Mouse (Mus musculus): ENCODE data around the gene Mpp3. TPM values are rescaled to one million over a fixed set of nuclear protein-coding genes. Genes with fewer than 3 reads are reported as not detected.

Gene Mpp3
- polyA plus RNA-seq, 1 experiment from 2014 or later: 3.7 TPM

DNA sequence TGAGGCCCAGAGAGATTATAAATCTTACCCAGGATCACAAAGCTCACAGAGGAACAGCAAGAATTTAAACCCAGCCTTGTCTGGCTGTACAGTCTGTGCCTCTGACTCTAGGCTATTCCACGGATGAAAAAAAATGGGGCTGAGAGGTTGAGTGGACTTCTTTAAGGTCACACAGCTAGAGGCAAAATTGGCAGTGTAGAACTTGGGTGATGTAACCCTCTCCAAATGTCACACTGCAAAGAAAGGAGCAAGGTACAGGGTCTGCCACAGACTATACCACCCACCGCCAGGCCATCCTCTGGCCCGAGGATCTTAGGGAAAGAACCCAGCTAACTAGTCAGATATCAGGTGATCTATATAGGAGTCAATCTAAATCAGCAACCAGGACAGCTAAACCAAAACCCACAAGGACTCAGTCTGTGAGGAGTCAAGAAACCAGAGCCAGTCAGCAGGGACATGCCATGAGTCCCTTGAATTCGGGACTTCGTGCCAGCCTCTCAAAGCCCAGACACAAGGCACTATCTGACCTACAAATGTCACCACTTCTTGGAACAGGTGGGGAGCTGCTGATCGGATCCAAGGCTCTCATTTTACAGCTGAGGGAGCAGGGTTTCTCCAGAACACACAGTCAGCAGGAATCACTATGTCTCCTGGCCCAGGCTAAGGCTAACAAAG is 4.0 kb downstream of the Mpp3 start:
- Histone ChIP-seq H3K27ac (ENCODE audit: low read length) (no peak overlapping the region), H3K9ac (ENCODE audit: low read length) (no peak overlapping the region), H3K4me2 (ENCODE audit: low read depth, low read length) (no peak overlapping the region), H3K4me3 (ENCODE audit: low read length) (no peak overlapping the region), H3K36me3 (ENCODE audit: control insufficient read depth, insufficient read depth, low read length) (no peaks in the 10 kb centered on the region), H3K9me3 (ENCODE audit: control insufficient read depth, low read length) (no peaks in the 10 kb centered on the region), H3K4me1 (replicated peaks; ENCODE audit: control insufficient read depth, insufficient read depth, low read length) (peaks cover 9% of the 10 kb centered on the region), H3K27me3 (ENCODE audit: control insufficient read depth, insufficient read depth, low read depth, low read length) (no peaks in the 10 kb centered on the region)
- ATAC-seq (ENCODE audit: low read depth): no peak
- WGBS: 84% methylated on average over 6 of the region's 6 CpGs

DNA sequence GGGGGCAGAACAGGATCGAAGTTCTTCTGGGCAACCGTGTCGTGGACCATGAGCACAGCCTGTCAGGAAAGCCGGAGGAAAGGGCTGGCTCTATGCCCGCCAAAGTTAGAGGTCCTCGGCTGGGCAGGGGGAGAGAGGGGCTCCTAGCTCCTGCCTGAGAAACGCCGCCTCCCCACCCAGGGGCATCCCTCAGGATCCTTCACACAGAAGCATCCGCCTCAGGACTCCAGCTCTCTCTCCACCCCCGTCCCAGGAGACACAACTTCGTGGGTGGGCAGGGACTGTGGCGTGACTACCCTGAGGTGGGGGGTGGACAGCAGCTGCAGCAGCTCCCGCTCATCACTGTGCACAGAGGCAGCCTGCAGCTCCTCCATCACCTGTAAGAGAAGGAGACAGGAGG is 4.9 kb downstream of the Mpp3 start:
- Histone ChIP-seq H3K9me3 (ENCODE audit: control insufficient read depth, low read length) (no peaks in the 10 kb centered on the region), H3K27ac (ENCODE audit: low read length) (no peak overlapping the region), H3K27me3 (ENCODE audit: control insufficient read depth, insufficient read depth, low read depth, low read length) (no peaks in the 10 kb centered on the region), H3K9ac (ENCODE audit: low read length) (no peak overlapping the region), H3K4me2 (ENCODE audit: low read depth, low read length) (no peak overlapping the region), H3K4me1 (replicated peaks; ENCODE audit: control insufficient read depth, insufficient read depth, low read length) (peaks cover 9% of the 10 kb centered on the region), H3K36me3 (ENCODE audit: control insufficient read depth, insufficient read depth, low read length) (no peaks in the 10 kb centered on the region), H3K4me3 (ENCODE audit: low read length) (no peak overlapping the region)
- WGBS: 67% methylated on average over 13 of the region's 13 CpGs
- ATAC-seq (ENCODE audit: low read depth): no peak

DNA sequence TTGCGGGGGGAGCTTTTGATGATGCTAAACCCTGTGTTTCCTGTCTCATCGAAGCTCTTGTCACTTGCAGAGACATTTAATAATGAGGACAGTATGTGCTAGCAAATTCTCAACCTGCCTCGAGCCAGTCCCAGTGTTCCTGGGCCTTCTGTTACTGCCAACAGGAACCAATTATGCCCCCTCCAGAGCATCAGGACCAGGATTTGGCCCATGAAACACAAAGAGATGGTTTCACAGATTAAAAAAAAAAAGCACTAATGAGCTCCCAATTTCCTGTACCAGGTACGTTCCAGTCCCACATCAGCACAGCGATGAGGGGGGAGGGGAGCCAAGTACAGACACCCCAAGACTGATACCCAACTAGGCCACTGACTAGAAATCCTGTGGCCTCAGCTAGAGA is 7.1 kb downstream of the Mpp3 start:
- no peak for ATAC-seq (ENCODE audit: low read depth)
- H3K27me3 ChIP-seq (ENCODE audit: control insufficient read depth, insufficient read depth, low read depth, low read length): no peaks in the 10 kb centered on the region
- no peaks in the 10 kb centered on the region for H3K9me3 ChIP-seq (ENCODE audit: control insufficient read depth, low read length)

DNA sequence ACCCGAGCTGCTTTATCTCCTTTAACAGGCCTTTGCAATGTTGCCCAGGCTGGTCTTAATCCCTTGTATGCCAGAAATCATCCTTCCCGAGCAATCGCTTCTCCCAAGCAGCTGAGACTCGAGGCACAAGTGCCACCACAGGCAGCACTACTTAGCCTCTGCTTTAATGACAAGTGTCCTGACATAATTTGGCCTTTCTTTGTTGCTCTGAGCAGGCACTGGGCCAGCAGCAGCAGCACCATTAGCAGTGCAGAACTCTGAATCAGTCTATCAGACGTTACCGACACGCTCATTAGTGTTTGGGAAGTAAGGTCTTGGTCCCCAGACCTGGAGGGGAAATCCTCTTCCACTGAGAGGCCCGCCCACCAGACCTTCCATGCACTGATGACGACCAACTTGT is 8.5 kb downstream of the Mpp3 start:
- Histone ChIP-seq H3K27ac (ENCODE audit: low read length) (no peak overlapping the region), H3K4me2 (ENCODE audit: low read depth, low read length) (no peak overlapping the region), H3K9me3 (ENCODE audit: control insufficient read depth, low read length) (no peaks in the 10 kb centered on the region), H3K9ac (ENCODE audit: low read length) (no peak overlapping the region), H3K4me3 (ENCODE audit: low read length) (no peak overlapping the region), H3K36me3 (ENCODE audit: control insufficient read depth, insufficient read depth, low read length) (no peaks in the 10 kb centered on the region), H3K27me3 (ENCODE audit: control insufficient read depth, insufficient read depth, low read depth, low read length) (no peaks in the 10 kb centered on the region), H3K4me1 (replicated peaks; ENCODE audit: control insufficient read depth, insufficient read depth, low read length) (no peaks in the 10 kb centered on the region)
- no peak for ATAC-seq (ENCODE audit: low read depth)
- 71% methylated on average over 9 of the region's 9 CpGs for WGBS

More for the DNA sequence above, 7.1 kb downstream of the Mpp3 start:
- H3K4me3 ChIP-seq (ENCODE audit: low read length): no peak overlapping the region
- H3K27ac ChIP-seq (ENCODE audit: low read length): no peak overlapping the region
- H3K4me2 ChIP-seq (ENCODE audit: low read depth, low read length): no peak overlapping the region
- no peak overlapping the region for H3K9ac ChIP-seq (ENCODE audit: low read length)
- H3K36me3 ChIP-seq (ENCODE audit: control insufficient read depth, insufficient read depth, low read length): no peaks in the 10 kb centered on the region
- WGBS: 83% methylated on average over 5 of the region's 5 CpGs
- peaks cover 1% of the 10 kb centered on the region; the same call in 1 of the 2 replicates for H3K4me1 ChIP-seq (replicated peaks; ENCODE audit: control insufficient read depth, insufficient read depth, low read length)

DNA sequence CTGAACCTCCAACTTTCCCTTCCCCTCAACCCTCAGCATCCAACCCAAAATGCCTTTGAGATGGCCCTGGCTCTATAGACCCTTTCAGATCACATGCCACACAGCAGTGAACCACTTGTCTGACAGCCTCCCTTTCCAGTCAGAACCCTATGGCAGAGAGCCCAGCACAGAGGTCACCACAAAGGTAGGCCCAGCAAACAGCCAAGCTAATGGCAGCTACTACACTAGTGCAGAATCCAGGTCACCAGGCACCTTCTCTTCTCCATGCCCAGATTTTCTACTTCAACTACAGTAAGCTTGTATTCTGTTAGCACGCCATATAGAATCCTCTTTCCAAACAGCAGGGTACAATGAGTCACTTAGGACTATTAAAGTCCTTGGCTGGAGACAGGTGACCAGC is 12.1 kb downstream of the Mpp3 start:
- H3K4me1 ChIP-seq (replicated peaks; ENCODE audit: control insufficient read depth, insufficient read depth, low read length): no peaks in the 10 kb centered on the region
- no peak overlapping the region for H3K27ac ChIP-seq (ENCODE audit: low read length)
- H3K4me3 ChIP-seq (ENCODE audit: low read length): no peak overlapping the region

DNA sequence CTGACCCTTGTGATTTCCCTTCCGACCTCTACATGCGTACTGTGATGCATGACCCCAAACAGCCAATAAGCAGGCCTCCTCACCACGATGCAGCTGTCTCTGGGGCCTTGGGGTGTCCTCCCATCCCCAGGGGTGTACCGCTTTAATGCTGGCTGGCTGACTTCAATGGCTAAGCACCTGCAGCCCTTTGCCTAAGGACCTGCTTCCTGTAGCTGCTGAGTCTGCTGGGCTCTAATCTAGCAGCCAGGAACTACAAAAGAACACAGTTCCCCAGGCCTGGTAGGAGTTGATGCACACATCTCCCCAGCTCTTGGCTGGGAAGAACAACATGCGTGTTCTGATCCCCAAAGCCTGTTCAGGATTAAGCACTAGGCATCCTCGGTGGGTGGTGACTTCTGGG is 12.8 kb downstream of the Mpp3 start:
- ATAC-seq (ENCODE audit: low read depth): no peak
- H3K27me3 ChIP-seq (ENCODE audit: control insufficient read depth, insufficient read depth, low read depth, low read length): no peaks in the 10 kb centered on the region
- H3K4me3 ChIP-seq (ENCODE audit: low read length): no peak overlapping the region
- no peaks in the 10 kb centered on the region for H3K36me3 ChIP-seq (ENCODE audit: control insufficient read depth, insufficient read depth, low read length)
- 65% methylated on average over 6 of the region's 6 CpGs for WGBS
- H3K27ac ChIP-seq (ENCODE audit: low read length): no peak overlapping the region
- no peak overlapping the region for H3K4me2 ChIP-seq (ENCODE audit: low read depth, low read length)
- no peaks in the 10 kb centered on the region for H3K9me3 ChIP-seq (ENCODE audit: control insufficient read depth, low read length)
- H3K9ac ChIP-seq (ENCODE audit: low read length): no peak overlapping the region
- H3K4me1 ChIP-seq (replicated peaks; ENCODE audit: control insufficient read depth, insufficient read depth, low read length): no peaks in the 10 kb centered on the region

More for the DNA sequence above, 12.1 kb downstream of the Mpp3 start:
- no peak for ATAC-seq (ENCODE audit: low read depth)
- no peak overlapping the region for H3K9ac ChIP-seq (ENCODE audit: low read length)
- no peak overlapping the region for H3K4me2 ChIP-seq (ENCODE audit: low read depth, low read length)
- no peaks in the 10 kb centered on the region for H3K36me3 ChIP-seq (ENCODE audit: control insufficient read depth, insufficient read depth, low read length)
- no peaks in the 10 kb centered on the region for H3K27me3 ChIP-seq (ENCODE audit: control insufficient read depth, insufficient read depth, low read depth, low read length)
- no peaks in the 10 kb centered on the region for H3K9me3 ChIP-seq (ENCODE audit: control insufficient read depth, low read length)
- 83% methylated on average over 1 of the region's 1 CpGs for WGBS

DNA sequence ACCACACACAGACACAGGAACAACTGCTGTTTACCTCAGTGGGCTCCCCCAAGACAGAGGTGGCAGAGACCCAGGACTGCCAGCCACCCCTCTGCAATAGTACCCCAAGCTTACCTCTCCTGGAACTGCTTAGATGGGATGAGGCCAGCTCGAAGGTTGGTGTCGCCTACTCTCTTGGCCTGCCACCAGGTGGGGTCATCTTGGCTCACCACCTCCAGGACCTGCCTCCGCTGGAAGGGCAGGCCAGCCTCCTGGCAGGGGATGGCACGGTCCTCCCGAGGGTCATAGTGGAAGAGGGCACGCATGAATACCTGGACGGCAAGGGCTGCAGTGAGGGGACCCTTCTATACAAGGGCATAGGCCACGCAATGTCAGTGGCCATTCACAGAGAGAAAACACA is 15.1 kb downstream of the Mpp3 start:
- no peaks in the 10 kb centered on the region for H3K4me1 ChIP-seq (replicated peaks; ENCODE audit: control insufficient read depth, insufficient read depth, low read length)

DNA sequence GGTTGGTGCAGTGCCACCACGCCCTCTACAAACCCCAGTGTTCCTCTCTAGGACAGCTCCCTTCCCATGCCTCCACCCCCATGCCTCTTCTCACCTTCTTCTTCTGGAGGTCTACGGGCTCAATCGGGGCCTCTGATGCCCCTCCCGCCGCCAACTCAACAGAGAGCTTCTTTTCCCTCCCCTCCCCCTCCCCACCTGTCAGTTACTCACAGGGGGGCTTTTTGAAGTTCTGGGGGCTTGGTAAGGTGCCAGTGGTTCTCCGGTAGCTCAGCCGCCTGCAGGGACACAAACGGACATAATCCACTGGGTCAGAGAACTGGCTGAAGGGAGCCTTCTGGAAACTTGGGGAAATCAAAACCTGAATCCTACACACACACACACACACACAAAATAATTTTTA is 16.8 kb downstream of the Mpp3 start:
- Histone ChIP-seq H3K9me3 (ENCODE audit: control insufficient read depth, low read length) (no peaks in the 10 kb centered on the region), H3K27ac (ENCODE audit: low read length) (no peak overlapping the region), H3K9ac (ENCODE audit: low read length) (no peak overlapping the region), H3K27me3 (ENCODE audit: control insufficient read depth, insufficient read depth, low read depth, low read length) (no peaks in the 10 kb centered on the region), H3K36me3 (ENCODE audit: control insufficient read depth, insufficient read depth, low read length) (no peaks in the 10 kb centered on the region), H3K4me1 (replicated peaks; ENCODE audit: control insufficient read depth, insufficient read depth, low read length) (no peaks in the 10 kb centered on the region), H3K4me3 (ENCODE audit: low read length) (no peak overlapping the region), H3K4me2 (ENCODE audit: low read depth, low read length) (no peak overlapping the region)
- WGBS: 70% methylated on average over 8 of the region's 8 CpGs
- ATAC-seq (ENCODE audit: low read depth): no peak

More for the DNA sequence above, 15.1 kb downstream of the Mpp3 start:
- Histone ChIP-seq H3K4me3 (ENCODE audit: low read length) (no peak overlapping the region), H3K4me2 (ENCODE audit: low read depth, low read length) (no peak overlapping the region), H3K9me3 (ENCODE audit: control insufficient read depth, low read length) (no peaks in the 10 kb centered on the region), H3K36me3 (ENCODE audit: control insufficient read depth, insufficient read depth, low read length) (no peaks in the 10 kb centered on the region), H3K27ac (ENCODE audit: low read length) (no peak overlapping the region), H3K9ac (ENCODE audit: low read length) (no peak overlapping the region), H3K27me3 (ENCODE audit: control insufficient read depth, insufficient read depth, low read depth, low read length) (no peaks in the 10 kb centered on the region)
- no peak for ATAC-seq (ENCODE audit: low read depth)
- 82% methylated on average over 8 of the region's 8 CpGs for WGBS

DNA sequence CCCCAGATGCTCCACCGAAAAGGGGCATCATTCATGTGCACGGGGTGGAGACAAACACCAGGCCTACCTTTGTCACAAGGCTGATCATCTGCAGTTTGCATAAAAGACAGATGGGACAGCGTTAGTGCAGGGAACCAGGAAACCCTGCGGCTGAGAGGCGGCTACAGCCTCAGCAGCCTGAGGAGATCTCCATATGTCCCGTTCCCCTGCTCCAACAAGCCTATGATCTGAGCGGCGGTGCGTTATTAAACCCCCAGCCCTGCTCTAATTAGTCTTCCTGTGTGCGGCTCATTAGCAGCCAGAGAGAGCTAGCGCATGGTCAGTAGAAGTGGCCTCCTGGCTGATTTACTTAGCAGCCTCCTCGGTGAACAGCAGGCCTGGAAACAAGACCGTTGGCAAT is 18.1 kb downstream of the Mpp3 start:
- H3K4me3 ChIP-seq (ENCODE audit: low read length): no peak overlapping the region
- no peaks in the 10 kb centered on the region for H3K4me1 ChIP-seq (replicated peaks; ENCODE audit: control insufficient read depth, insufficient read depth, low read length)
- no peaks in the 10 kb centered on the region for H3K9me3 ChIP-seq (ENCODE audit: control insufficient read depth, low read length)
- H3K9ac ChIP-seq (ENCODE audit: low read length): no peak overlapping the region
- no peak overlapping the region for H3K27ac ChIP-seq (ENCODE audit: low read length)
- ATAC-seq (ENCODE audit: low read depth): no peak
- no peaks in the 10 kb centered on the region for H3K27me3 ChIP-seq (ENCODE audit: control insufficient read depth, insufficient read depth, low read depth, low read length)
- H3K4me2 ChIP-seq (ENCODE audit: low read depth, low read length): no peak overlapping the region
- H3K36me3 ChIP-seq (ENCODE audit: control insufficient read depth, insufficient read depth, low read length): no peaks in the 10 kb centered on the region
- 81% methylated on average over 13 of the region's 13 CpGs for WGBS

All from lung, embryonic 16.5 days (tissue).